29 mouse cellular contexts compared by ENCODE assay signal in genomic region chr4:111364199-111364598, GRCm38 (mm10). TPM values are rescaled to one million over a fixed set of nuclear protein-coding genes. Genes with fewer than 3 reads are reported as not detected.
DNase-seq lines count a peak whose midpoint lies in the region; ATAC-seq and TF ChIP-seq lines count a peak whose summit lies in the region.
"Had no signal": no experiment of that assay in that cellular context is flagged by ENCODE, and none has a peak within 500 bp of the region (broad histone marks: within the 10 kb centered on the region; RNA-seq: fewer than 3 reads in every experiment).

No protein-coding gene starts in this region.

- no peak overlapping the region for H3K27ac ChIP-seq in liver, postnatal 0 days (ENCODE audit: low read depth)
- H3K27ac ChIP-seq: embryonic facial prominence, embryonic 10.5 days; embryonic facial prominence, embryonic 13.5 days; forebrain, embryonic 13.5 days; heart, adult 2 months; heart, embryonic 10.5 days; heart, embryonic 13.5 days; hindbrain, embryonic 15.5 days had no signal

- no peak for TF ChIP-seq EP300 in liver, postnatal 0 days (IDR thresholded peaks at IDR 0.05; ENCODE audit: low read depth)

- peak; percentile 70 for ATAC-seq in frontal cortex, adult (ENCODE audit: low TSS enrichment)
- no peak for ATAC-seq in liver, postnatal 0 days
- ATAC-seq: forebrain, embryonic 13.5 days; forebrain, embryonic 16.5 days had no signal

- 66% methylated on average over 2 of the region's 2 CpGs for WGBS in liver, postnatal 0 days (ENCODE audit: insufficient replicate concordance)

- H3K4me2 ChIP-seq in liver, postnatal 0 days (ENCODE audit: low read depth, low read length): no peak overlapping the region
- H3K4me2 ChIP-seq: embryonic facial prominence, embryonic 13.5 days; forebrain, embryonic 13.5 days; heart, embryonic 13.5 days; hindbrain, embryonic 15.5 days had no signal

- TF ChIP-seq CTCF in liver, postnatal 0 days (IDR thresholded peaks at IDR 0.05; ENCODE audit: low read depth): no peak

- H3K4me3 ChIP-seq in liver, postnatal 0 days (ENCODE audit: low read depth, low read length): no peak overlapping the region
- H3K4me3 ChIP-seq: embryonic facial prominence, embryonic 10.5 days; embryonic facial prominence, embryonic 13.5 days; erythroblast, embryonic 14.5 days; forebrain, embryonic 13.5 days; heart, adult 2 months; heart, embryonic 10.5 days; heart, embryonic 13.5 days; hindbrain, embryonic 15.5 days had no signal

- H3K9ac ChIP-seq in liver, postnatal 0 days (replicated peaks): no peak overlapping the region
- H3K9ac ChIP-seq: embryonic facial prominence, embryonic 13.5 days; forebrain, embryonic 13.5 days; heart, embryonic 13.5 days; hindbrain, embryonic 15.5 days had no signal

- H3K9me3 ChIP-seq in liver, postnatal 0 days (ENCODE audit: low read length): no peaks in the 10 kb centered on the region
- H3K9me3 ChIP-seq: embryonic facial prominence, embryonic 10.5 days; embryonic facial prominence, embryonic 13.5 days; forebrain, embryonic 13.5 days; heart, embryonic 10.5 days; heart, embryonic 13.5 days; hindbrain, embryonic 15.5 days had no signal

- DNase-seq in frontal cortex, postnatal 25 days (ENCODE audit: low spot score in 2 of 2): no peak
- peak; percentile 20 for DNase-seq in right cerebral cortex, adult 18-20 months
- DNase-seq in right cerebral cortex, postnatal 10 days (ENCODE audit: low spot score in 2 of 2): no peak
- peak; percentile 57 for DNase-seq in brain, adult 2 months (ENCODE audit: low read depth, low spot score)
- no peak for DNase-seq in liver, postnatal 0 days
- DNase-seq: adrenal gland, adult 2 months; adrenal gland, postnatal 14 days; B cell, adult 2 months; cerebellum, adult 11-12 months; cerebellum, adult 8-10 months; cerebellum, postnatal 10 days; cerebellum, postnatal 36 days; embryo, embryonic 11 days; gastrocnemius, postnatal 10 days; gastrocnemius, postnatal 36 days; heart, adult 2 months; heart, postnatal 14 days; heart, postnatal 4 days had no signal

- no peaks in the 10 kb centered on the region for H3K4me1 ChIP-seq in liver, postnatal 0 days (ENCODE audit: insufficient read depth)
- H3K4me1 ChIP-seq: embryonic facial prominence, embryonic 10.5 days; forebrain, embryonic 13.5 days; heart, embryonic 10.5 days; heart, embryonic 13.5 days; hindbrain, embryonic 15.5 days had no signal

- no peaks in the 10 kb centered on the region for H3K27me3 ChIP-seq in liver, postnatal 0 days (ENCODE audit: insufficient read depth, low read length)
- H3K27me3 ChIP-seq: CH12.LX; embryonic facial prominence, embryonic 13.5 days; forebrain, embryonic 13.5 days; heart, embryonic 13.5 days; hindbrain, embryonic 15.5 days had no signal

- no peaks in the 10 kb centered on the region for H3K36me3 ChIP-seq in liver, postnatal 0 days (replicated peaks; ENCODE audit: insufficient read depth, low read length)
- H3K36me3 ChIP-seq: embryonic facial prominence, embryonic 10.5 days; embryonic facial prominence, embryonic 13.5 days; G1E; heart, embryonic 10.5 days; heart, embryonic 13.5 days; hindbrain, embryonic 15.5 days had no signal

RNA-seq across cellular contexts. Expression of gene Bend5, which starts 50.6 kb away (rescaled TPM):
- polyA plus RNA-seq in liver, postnatal 0 days (2015; fragmentation: Nextera tagmentation; extraction: Ambion mirVana): 1.2 and 1.4 TPM in 2 replicates
- polyA plus RNA-seq: erythroblast, embryonic 14.5 days; G1E had no signal

Comparison
In these comparisons a context has a peak if more than half of its experiments do, and no peak if none do; other contexts are left out.
1. DNase-seq: peak in right cerebral cortex, adult 18-20 months (single experiment) and brain, adult 2 months (single experiment); none in frontal cortex, postnatal 25 days (0 of 2), right cerebral cortex, postnatal 10 days (0 of 2) and liver, postnatal 0 days (single experiment).